Mouse (Mus musculus) 3134 (cell line): ENCODE results near the gene Nfe2l2.
A peak's percentile ranks its signal among the peaks of the same experiment; 100 is the strongest.

Experiments
- DNase-seq: peaks from one replicate; pipeline ENCODE4 v3.0.0-alpha.2; 2011; ENCODE audit warnings: low spot score; ENCODE audit not compliant: insufficient read length; ENCODE audit errors: extremely low read depth

The Nfe2l2 gene

GRCm38 (mm10) chr2:75688901-75689300, 15.5 kb downstream of the Nfe2l2 start:
- DNase-seq: peak; percentile 31

GRCm38 (mm10) chr2:75687040-75687749, 17.2 kb downstream of the Nfe2l2 start:
- no peak for DNase-seq

- DNase-seq: peak; percentile 71
These were observed 19.0 kb downstream of the Nfe2l2 start for GRCm38 (mm10) chr2:75685458-75685861.

- no peak for DNase-seq
These were observed 19.9 kb downstream of the Nfe2l2 start for GRCm38 (mm10) chr2:75684526-75684925.

- DNase-seq: peak; percentile 55
These were observed 21.3 kb downstream of the Nfe2l2 start for GRCm38 (mm10) chr2:75682978-75683709.

GRCm38 (mm10) chr2:75681439-75681838, 23.0 kb downstream of the Nfe2l2 start:
- DNase-seq: no peak

GRCm38 (mm10) chr2:75679947-75680346, 24.5 kb downstream of the Nfe2l2 start:
- DNase-seq: no peak

GRCm38 (mm10) chr2:75676567-75676966, 27.9 kb downstream of the Nfe2l2 start:
- no peak for DNase-seq

GRCm38 (mm10) chr2:75672561-75672960, 31.9 kb downstream of the Nfe2l2 start:
- DNase-seq: no peak

GRCm38 (mm10) chr2:75671337-75671660, 33.1 kb downstream of the Nfe2l2 start:
- DNase-seq: peak; percentile 34

- DNase-seq: no peak
These were observed 33.8 kb downstream of the Nfe2l2 start for GRCm38 (mm10) chr2:75670446-75671336.

- DNase-seq: peak; percentile 56
These were observed 34.7 kb downstream of the Nfe2l2 start for GRCm38 (mm10) chr2:75669491-75670445.

- no peak for DNase-seq
These were observed 43.3 kb downstream of the Nfe2l2 start for GRCm38 (mm10) chr2:75661106-75661505.

GRCm38 (mm10) chr2:75660255-75660948, 44.0 kb downstream of the Nfe2l2 start:
- no peak for DNase-seq

- DNase-seq: peak; percentile 81
These were observed 44.8 kb downstream of the Nfe2l2 start for GRCm38 (mm10) chr2:75659629-75659960.

- peak; percentile 99 for DNase-seq
These were observed 45.5 kb downstream of the Nfe2l2 start, which contains the start of gene Hnrnpa3 for GRCm38 (mm10) chr2:75658727-75659628. Gene Hnrnpa3, plus strand, starts transcription at chr2:75659261.

- DNase-seq: peak; percentile 21
These were observed 46.3 kb downstream of the Nfe2l2 start for GRCm38 (mm10) chr2:75657907-75658691.

GRCm38 (mm10) chr2:75656924-75657323, 47.5 kb downstream of the Nfe2l2 start:
- no peak for DNase-seq
